Mouse (Mus musculus) limb, embryonic 13.5 days (tissue): ENCODE measurements around the gene Hectd4. TPM values are rescaled to one million over a fixed set of nuclear protein-coding genes. Genes with fewer than 3 reads are reported as not detected.
"Not testable (repeated sequence)": the region's sequence is repeated elsewhere in the genome, so short reads cannot be mapped to it uniquely, and the experiment has no call there.

Experiments used
- ATAC-seq: fragments of 200-750 bp; cut with Nextera tagmentation; 2 replicates; pipeline ENCODE4 v1.8.0; 2017; ENCODE audit warnings: low read depth, moderate number of reproducible peaks, moderate TSS enrichment; ENCODE audit not compliant: low FRiP score
- H3K27ac ChIP-seq: fragments of 300-500 bp; sonication (generic); 2 replicates; pipeline ENCODE4 v1.5.1; 2015; ENCODE audit warnings: inconsistent platforms, mild to moderate bottlenecking, moderate library complexity
- H3K27me3 ChIP-seq: fragments of 300-500 bp; sonication (generic); 2 replicates; pipeline ENCODE4 v1.6.1; 2015; ENCODE audit warnings: mild to moderate bottlenecking, inconsistent platforms
- H3K36me3 ChIP-seq: fragments of 300-500 bp; sonication (generic); 2 replicates; pipeline ENCODE4 v1.6.1; 2015; ENCODE audit warnings: inconsistent platforms, mild to moderate bottlenecking, moderate library complexity
- H3K4me1 ChIP-seq: fragments of 300-500 bp; sonication (generic); 2 replicates; pipeline ENCODE4 v1.6.1; 2015; ENCODE audit warnings: inconsistent platforms
- H3K4me2 ChIP-seq: fragments of 300-500 bp; sonication (generic); replicated peaks from 2 replicates; pipeline ENCODE4 v1.6.1; 2015; ENCODE audit warnings: inconsistent platforms, mild to moderate bottlenecking, moderate library complexity
- H3K4me3 ChIP-seq: fragments of 300-500 bp; sonication (generic); 2 replicates; pipeline ENCODE4 v1.5.1; 2015; ENCODE audit warnings: moderate library complexity, mild to moderate bottlenecking, inconsistent platforms
- H3K9ac ChIP-seq: fragments of 300-500 bp; sonication (generic); 2 replicates; pipeline ENCODE4 v1.6.1; 2015; ENCODE audit warnings: mild to moderate bottlenecking, inconsistent platforms
- H3K9me3 ChIP-seq: fragments of 300-500 bp; sonication (generic); 2 replicates; pipeline ENCODE4 v1.6.1; 2016; ENCODE audit warnings: inconsistent platforms
- WGBS: fragments of 180-500 bp; shearing (Covaris S2); methylation state at CpG from one replicate; pipeline ENCODE4 v1.1.7; 2015; 5-methylcytosine and 5-hydroxymethylcytosine counted together
- polyA plus RNA-seq: library from polyadenylated mRNA; unstranded; fragments of >200 nt; fragmentation: Nextera tagmentation; extraction: Ambion mirVana; gene quantifications from 2 replicates; pipeline ENCODE4 v1.2.1, GENCODE M21; 2015

Hectd4 gene
- polyA plus RNA-seq, 1 experiment from 2014 or later: 5.2 TPM

DNA sequence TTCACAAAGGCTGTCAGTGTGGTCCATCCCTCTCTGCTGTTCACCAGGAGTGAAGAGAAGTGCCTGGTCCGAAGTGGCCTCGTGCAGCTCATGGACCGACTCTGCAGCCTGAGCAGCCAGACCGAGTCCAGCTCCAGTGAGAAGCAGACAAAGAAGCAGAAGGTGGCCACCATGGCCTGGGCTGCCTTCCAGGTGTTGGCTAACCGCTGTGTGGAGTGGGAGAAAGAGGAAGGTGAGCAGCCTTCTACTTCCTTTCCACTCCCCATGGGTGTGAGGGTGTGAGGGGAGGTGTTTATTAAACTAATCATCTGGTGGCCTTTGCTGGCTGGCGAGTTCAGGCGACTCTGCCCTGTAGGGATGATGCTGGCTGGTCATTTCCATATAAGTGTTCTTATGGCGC is 91.6 kb downstream of the Hectd4 start:
- WGBS: 93% methylated on average over 8 of the region's 8 CpGs
- H3K27me3 ChIP-seq: no peaks in the 10 kb centered on the region
- H3K4me2 ChIP-seq: no peak overlapping the region
- ATAC-seq: no peak
- no peak overlapping the region for H3K4me3 ChIP-seq
- no peak overlapping the region for H3K9ac ChIP-seq
- peaks cover 98% of the 10 kb centered on the region for H3K36me3 ChIP-seq
- H3K4me1 ChIP-seq: no peaks in the 10 kb centered on the region
- no peak overlapping the region for H3K27ac ChIP-seq
- no peaks in the 10 kb centered on the region for H3K9me3 ChIP-seq

DNA sequence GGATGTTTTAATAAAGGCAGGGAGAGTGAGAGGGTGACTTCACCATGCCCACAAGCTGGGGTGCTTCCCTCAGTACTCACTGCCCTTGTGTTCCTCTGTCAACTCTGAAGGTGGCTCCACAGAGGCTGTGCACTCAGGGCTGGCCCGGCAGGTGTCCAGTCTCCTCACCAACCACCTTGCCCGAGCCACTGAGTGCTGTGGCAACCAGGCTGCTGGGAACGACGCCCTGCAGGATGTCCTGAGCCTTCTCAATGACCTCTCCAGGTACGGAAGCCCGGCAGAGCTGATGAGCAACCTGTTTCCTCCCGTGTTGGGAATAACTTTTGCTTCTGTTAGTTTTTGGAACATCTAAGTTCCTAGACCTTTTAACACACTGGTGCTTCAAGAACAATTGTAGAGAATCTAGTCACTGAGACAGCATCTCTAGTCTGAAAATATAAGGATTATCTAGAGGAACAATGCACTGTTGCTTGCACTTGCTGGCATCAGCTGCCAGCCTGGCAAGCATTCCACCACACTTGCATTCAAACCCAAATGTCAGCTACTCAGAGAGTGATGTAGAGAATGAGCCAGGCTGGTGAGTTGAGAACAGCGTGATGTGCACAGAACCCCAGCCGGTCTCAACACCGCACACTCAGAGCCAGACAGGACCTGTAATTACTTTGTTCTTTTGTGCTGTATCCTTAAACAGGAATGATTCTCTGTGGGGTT is 93.9 kb downstream of the Hectd4 start:
- Histone ChIP-seq H3K9ac (no peak overlapping the region), H3K4me3 (no peak overlapping the region), H3K27me3 (no peaks in the 10 kb centered on the region), H3K27ac (no peak overlapping the region), H3K4me2 (no peak overlapping the region), H3K9me3 (no peaks in the 10 kb centered on the region), H3K36me3 (peaks cover 98% of the 10 kb centered on the region), H3K4me1 (no peaks in the 10 kb centered on the region)
- 87% methylated on average over 10 of the region's 10 CpGs for WGBS
- no peak for ATAC-seq

DNA sequence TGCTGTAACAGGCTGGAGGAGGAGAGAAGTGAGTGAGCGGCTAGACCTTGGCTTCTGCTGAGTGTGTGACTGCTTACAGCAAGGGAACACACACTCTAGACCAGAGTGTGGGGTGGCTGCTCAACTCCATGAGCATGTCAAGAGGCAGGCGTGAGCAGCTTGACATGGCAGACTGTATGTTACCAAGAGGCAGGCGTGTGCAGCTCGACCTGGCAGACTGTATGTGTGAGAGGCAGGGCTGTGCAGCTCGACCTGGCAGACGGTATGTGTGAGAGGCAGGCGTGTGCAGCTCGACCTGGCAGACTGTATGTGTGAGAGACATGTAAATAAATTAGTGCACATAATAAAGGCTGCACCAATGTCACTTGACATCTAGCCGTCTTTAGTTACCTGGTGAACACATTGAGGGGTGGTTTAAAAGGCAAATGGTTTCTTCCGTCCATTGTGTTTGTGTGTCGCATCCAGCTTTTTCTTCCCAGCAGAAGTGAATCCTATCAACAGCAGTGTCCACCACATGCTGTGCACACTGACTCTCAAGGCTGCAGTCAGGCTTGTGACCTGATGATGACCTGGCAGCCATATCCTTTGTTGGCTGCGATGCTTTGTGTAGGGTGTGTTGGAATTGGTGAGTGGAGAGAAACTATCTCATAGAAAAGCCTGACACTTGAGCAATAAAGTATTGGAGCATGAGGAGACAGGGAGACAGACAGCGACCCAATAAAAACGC is 106.2 kb downstream of the Hectd4 start:
- no peaks in the 10 kb centered on the region for H3K27me3 ChIP-seq
- H3K9me3 ChIP-seq: no peaks in the 10 kb centered on the region
- no peak for ATAC-seq
- H3K36me3 ChIP-seq: peaks cover 87% of the 10 kb centered on the region
- H3K4me2 ChIP-seq: no peak overlapping the region
- H3K9ac ChIP-seq: no peak overlapping the region
- 93% methylated on average over 14 of the region's 14 CpGs for WGBS
- no peaks in the 10 kb centered on the region for H3K4me1 ChIP-seq
- no peak overlapping the region for H3K27ac ChIP-seq
- no peak overlapping the region for H3K4me3 ChIP-seq

DNA sequence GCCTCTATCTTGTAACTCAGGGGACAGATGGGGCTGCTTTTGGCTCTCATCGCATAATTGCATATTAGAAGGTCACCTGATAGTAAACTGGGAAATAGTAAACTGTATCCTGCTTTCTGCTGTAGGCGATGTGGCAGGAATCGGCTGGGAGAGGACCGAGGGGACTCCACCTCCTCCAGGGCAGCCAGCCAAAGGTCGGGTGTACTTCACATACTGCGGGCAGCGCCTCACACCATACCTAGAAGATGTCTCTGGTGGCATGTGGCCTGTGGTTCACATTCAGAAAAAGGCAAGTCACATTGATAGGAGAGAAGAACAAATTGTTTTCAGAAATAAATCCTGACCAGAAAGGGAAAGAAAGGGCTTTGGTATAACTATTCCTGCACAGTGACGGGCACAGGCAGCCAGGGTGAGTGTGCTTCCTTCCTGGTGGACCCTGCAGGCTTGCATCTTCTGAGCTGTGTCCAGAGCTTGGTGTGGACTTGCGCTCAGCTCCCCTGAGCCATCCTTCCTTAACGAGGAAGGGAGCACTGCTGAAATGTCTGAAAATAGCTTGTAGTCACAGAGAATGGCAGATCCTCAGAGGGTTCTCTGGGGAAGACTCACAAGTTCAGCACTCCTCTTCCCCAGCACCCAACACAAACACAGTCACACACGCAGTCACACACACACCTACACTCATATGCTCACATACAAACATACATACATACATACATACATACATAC is 109.5 kb downstream of the Hectd4 start:
- H3K27ac ChIP-seq: peak overlapping the region; percentile 22; the same call in 1 of the 2 replicates

GRCm38 (mm10) chr5:121330154-121330816 is 110.3 kb downstream of the Hectd4 start:
- not testable (repeated sequence) for ATAC-seq, H3K27me3 ChIP-seq, H3K9ac ChIP-seq, H3K27ac ChIP-seq, H3K9me3 ChIP-seq, H3K4me1 ChIP-seq
- 77% methylated on average over 13 of the region's 19 CpGs for WGBS
- Histone ChIP-seq H3K4me2 (peak overlapping the region; percentile 56), H3K36me3 (peaks cover 87% of the 10 kb centered on the region), H3K4me3 (peak overlapping the region; percentile 34)

More for the DNA sequence above, 109.5 kb downstream of the Hectd4 start:
- H3K9ac ChIP-seq: peak overlapping the region; percentile 52; the same call in 1 of the 2 replicates
- peak overlapping the region; percentile 34 for H3K4me3 ChIP-seq
- 80% methylated on average over 11 of the region's 11 CpGs for WGBS
- H3K9me3 ChIP-seq: no peaks in the 10 kb centered on the region
- no peaks in the 10 kb centered on the region for H3K27me3 ChIP-seq
- H3K36me3 ChIP-seq: peaks cover 86% of the 10 kb centered on the region
- ATAC-seq: no peak
- no peaks in the 10 kb centered on the region for H3K4me1 ChIP-seq
- H3K4me2 ChIP-seq: peak overlapping the region; percentile 56

- H3K36me3 ChIP-seq: peaks cover 87% of the 10 kb centered on the region
- H3K9ac ChIP-seq: no peak overlapping the region
- H3K9me3 ChIP-seq: no peaks in the 10 kb centered on the region
- H3K4me1 ChIP-seq: no peaks in the 10 kb centered on the region
- no peak for ATAC-seq
- WGBS: 96% methylated on average over 10 of the region's 10 CpGs
- no peak overlapping the region for H3K27ac ChIP-seq
- H3K4me2 ChIP-seq: no peak overlapping the region
- H3K4me3 ChIP-seq: no peak overlapping the region
- no peaks in the 10 kb centered on the region for H3K27me3 ChIP-seq
These were observed 111.7 kb downstream of the Hectd4 start for GRCm38 (mm10) chr5:121331731-121332130.

DNA sequence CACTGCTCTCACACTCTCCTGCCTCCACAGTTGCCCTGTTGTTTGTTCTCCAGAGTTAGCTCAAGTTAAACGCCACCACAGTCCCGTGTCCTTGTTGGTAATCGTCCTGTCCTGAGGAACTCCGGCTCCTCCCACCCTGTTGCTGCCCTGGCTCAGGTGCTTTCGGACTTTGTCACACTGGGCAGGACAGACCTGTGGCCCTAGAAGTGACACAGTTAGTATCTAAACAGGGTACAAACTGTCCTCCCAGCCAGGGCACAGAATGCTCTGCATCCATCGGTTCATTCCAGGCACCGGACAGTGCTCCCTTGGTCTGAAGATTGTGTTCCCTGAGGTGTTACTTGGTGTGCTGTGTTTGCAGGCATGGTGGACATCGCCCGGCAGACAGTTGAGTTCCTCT is 114.0 kb downstream of the Hectd4 start:
- no peaks in the 10 kb centered on the region for H3K9me3 ChIP-seq
- H3K27ac ChIP-seq: no peak overlapping the region

DNA sequence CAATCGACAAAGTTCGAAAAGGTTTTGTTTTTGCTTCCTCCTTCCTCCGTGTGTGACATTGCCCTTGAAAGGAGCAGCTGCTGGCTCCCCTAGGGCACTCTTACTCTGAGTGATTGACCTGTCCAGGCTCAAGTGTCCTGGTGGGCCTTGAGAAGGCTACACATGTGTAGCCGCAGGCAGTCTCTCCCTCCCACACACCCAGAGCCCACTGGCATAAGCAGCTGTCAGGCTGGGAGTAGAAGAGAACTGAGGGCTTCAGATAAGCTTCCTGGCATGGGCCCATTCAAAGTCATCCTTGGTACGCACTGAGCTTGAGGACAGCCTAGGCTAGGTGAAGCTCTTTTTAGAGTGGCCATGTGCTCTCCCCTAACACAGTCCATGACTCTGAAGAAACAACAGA is 114.4 kb downstream of the Hectd4 start:
- Histone ChIP-seq H3K9me3 (no peaks in the 10 kb centered on the region), H3K9ac (no peak overlapping the region), H3K4me2 (no peak overlapping the region), H3K36me3 (peaks cover 90% of the 10 kb centered on the region), H3K4me3 (no peak overlapping the region), H3K4me1 (no peaks in the 10 kb centered on the region), H3K27ac (no peak overlapping the region), H3K27me3 (no peaks in the 10 kb centered on the region)
- no peak for ATAC-seq
- 88% methylated on average over 5 of the region's 5 CpGs for WGBS

More for the DNA sequence above, 114.0 kb downstream of the Hectd4 start:
- Histone ChIP-seq H3K9ac (no peak overlapping the region), H3K4me1 (no peaks in the 10 kb centered on the region), H3K4me2 (no peak overlapping the region), H3K4me3 (no peak overlapping the region), H3K27me3 (no peaks in the 10 kb centered on the region), H3K36me3 (peaks cover 90% of the 10 kb centered on the region)
- WGBS: 91% methylated on average over 9 of the region's 9 CpGs
- ATAC-seq: no peak

DNA sequence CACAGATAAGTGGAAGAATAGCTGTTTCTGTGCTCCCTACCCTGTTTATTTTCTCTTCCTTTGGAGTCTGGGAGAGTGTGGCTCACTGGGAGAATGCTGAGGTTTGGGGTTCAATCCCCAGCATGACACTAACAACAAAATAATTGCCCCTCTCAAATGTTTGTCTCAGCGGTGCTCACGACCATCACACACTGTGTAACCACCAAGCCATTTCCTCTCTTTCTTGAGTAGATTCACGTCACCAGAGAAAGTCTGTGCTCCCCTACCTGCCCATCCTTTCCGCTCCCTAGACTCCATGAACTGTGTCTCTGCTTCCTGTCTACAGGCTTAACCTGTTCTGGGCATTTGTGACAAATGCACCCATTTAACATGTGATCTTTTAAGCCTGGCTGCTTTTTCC is 115.4 kb downstream of the Hectd4 start:
- no peaks in the 10 kb centered on the region for H3K4me1 ChIP-seq
- no peaks in the 10 kb centered on the region for H3K27me3 ChIP-seq
- H3K4me3 ChIP-seq: no peak overlapping the region
- peaks cover 94% of the 10 kb centered on the region for H3K36me3 ChIP-seq
- no peaks in the 10 kb centered on the region for H3K9me3 ChIP-seq
- no peak overlapping the region for H3K9ac ChIP-seq
- 87% methylated on average over 4 of the region's 4 CpGs for WGBS
- no peak for ATAC-seq
- no peak overlapping the region for H3K4me2 ChIP-seq
- no peak overlapping the region for H3K27ac ChIP-seq

DNA sequence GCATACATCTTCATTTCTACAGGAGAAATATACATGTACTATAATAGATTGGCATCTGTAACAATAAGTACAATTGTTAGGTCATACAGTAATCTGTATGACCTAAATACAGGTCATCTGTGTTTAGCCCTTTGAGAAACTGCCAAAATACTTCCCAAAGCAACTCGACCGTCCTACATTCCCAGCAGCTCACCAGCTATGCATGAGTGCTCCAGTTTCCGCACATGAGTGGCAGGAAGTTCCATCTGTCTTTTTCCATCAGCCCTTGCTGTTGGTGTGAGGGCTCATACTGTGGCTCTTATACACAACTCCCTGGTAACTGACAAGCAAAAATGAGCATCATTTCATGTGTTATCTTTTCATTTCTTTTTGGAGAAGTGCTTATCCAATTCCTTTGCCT is 116.0 kb downstream of the Hectd4 start:
- H3K27me3 ChIP-seq: no peaks in the 10 kb centered on the region
- H3K36me3 ChIP-seq: peaks cover 93% of the 10 kb centered on the region
- ATAC-seq: no peak
- 83% methylated on average over 3 of the region's 3 CpGs for WGBS
- H3K27ac ChIP-seq: no peak overlapping the region
- H3K4me3 ChIP-seq: no peak overlapping the region
- H3K9ac ChIP-seq: no peak overlapping the region
- H3K4me1 ChIP-seq: peaks cover 5% of the 10 kb centered on the region
- no peaks in the 10 kb centered on the region for H3K9me3 ChIP-seq
- no peak overlapping the region for H3K4me2 ChIP-seq

- no peak overlapping the region for H3K9ac ChIP-seq
- no peak for ATAC-seq
- no peak overlapping the region for H3K27ac ChIP-seq
- peaks cover 9% of the 10 kb centered on the region for H3K4me1 ChIP-seq
- H3K36me3 ChIP-seq: peaks cover 92% of the 10 kb centered on the region
- no peaks in the 10 kb centered on the region for H3K9me3 ChIP-seq
- no peak overlapping the region for H3K4me2 ChIP-seq
- H3K4me3 ChIP-seq: no peak overlapping the region
- H3K27me3 ChIP-seq: no peaks in the 10 kb centered on the region
- WGBS: 90% methylated on average over 6 of the region's 6 CpGs
These were observed 116.8 kb downstream of the Hectd4 start for GRCm38 (mm10) chr5:121336776-121337175.
